Mouse (Mus musculus) bone marrow, adult 2 months (tissue): Measurements from ENCODE around the gene Hras.

Experiments
- CTCF ChIP-seq: fragments of 200-500 bp; IDR thresholded peaks from 2 replicates; pipeline ENCODE4 v1.5.1; 2011; ENCODE audit warnings: low read length, control low read depth; ENCODE audit not compliant: control insufficient read depth, insufficient read depth
- POLR2A ChIP-seq: fragments of 200-500 bp; IDR thresholded peaks from 2 replicates; pipeline ENCODE4 v1.6.1; 2011; ENCODE audit warnings: low read depth, mild to moderate bottlenecking, control low read depth, low read length, borderline replicate concordance; ENCODE audit not compliant: control insufficient read depth

DNA sequence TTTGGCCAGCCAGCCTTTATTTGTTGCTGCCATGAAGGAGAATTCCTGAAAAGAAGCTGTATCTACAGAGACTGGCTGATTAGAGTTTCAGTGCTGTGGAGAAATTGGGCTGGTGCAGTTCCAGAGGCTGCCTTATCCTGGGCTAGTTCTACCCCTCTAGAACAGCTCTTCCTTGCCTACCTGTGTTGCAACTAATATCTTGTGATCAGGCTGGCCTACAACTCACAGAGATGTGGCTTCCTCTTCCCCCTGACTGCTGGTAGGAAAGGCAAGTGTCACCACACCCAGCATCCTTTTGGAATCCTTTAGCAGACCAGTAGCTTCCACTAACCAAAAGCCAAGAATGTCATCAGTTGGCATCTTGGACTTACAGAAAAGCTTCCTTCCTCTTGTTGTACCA is 23.9 kb downstream of the Hras start:
- TF ChIP-seq POLR2A = no peak
- TF ChIP-seq CTCF = no peak
